Mouse (Mus musculus) 3134 (cell line): ENCODE measurements around the gene Olfr885.

Experiments
- DNase-seq: peaks from one replicate; pipeline ENCODE4 v3.0.0-alpha.2; 2011; ENCODE audit warnings: low spot score; ENCODE audit not compliant: insufficient read length; ENCODE audit errors: extremely low read depth

Olfr885 gene

GRCm38 (mm10) chr9:38061022-38061421 is at the start of gene Olfr885:
Olfr885 (plus strand) TSS chr9:38061322.
- no peak for DNase-seq

GRCm38 (mm10) chr9:38025508-38025907 is 35.6 kb upstream of the Olfr885 start, which contains the start of gene Olfr883:
Olfr883 (plus strand) TSS chr9:38025808.
- DNase-seq, result no peak

- no peak for DNase-seq
These were observed 14.9 kb upstream of the Olfr885 start, which contains the start of gene Olfr884 for GRCm38 (mm10) chr9:38046255-38046654. Olfr884 (plus strand) TSS chr9:38046555.

GRCm38 (mm10) chr9:38083772-38084171 is 22.6 kb downstream of the Olfr885 start, which contains the start of gene Olfr887:
Olfr887 (plus strand) TSS chr9:38084072.
- DNase-seq, result no peak

GRCm38 (mm10) chr9:38107828-38108227 is 46.7 kb downstream of the Olfr885 start, which contains the start of gene Olfr888:
Olfr888 (plus strand) TSS chr9:38108128.
- no peak for DNase-seq
